9 mouse cellular contexts compared by ENCODE assay signal in genomic region chr6:54811546-54812250, GRCm38 (mm10). TPM values are rescaled to one million over a fixed set of nuclear protein-coding genes. Genes with fewer than 3 reads are reported as not detected.
DNase-seq lines count a peak whose midpoint lies in the region; ATAC-seq and TF ChIP-seq lines count a peak whose summit lies in the region.
"Had no signal": no experiment of that assay in that cellular context is flagged by ENCODE, and none has a peak within 500 bp of the region (broad histone marks: within the 10 kb centered on the region; RNA-seq: fewer than 3 reads in every experiment).

No protein-coding gene starts in this region.

- peaks cover 14% of the 10 kb centered on the region for H3K4me1 ChIP-seq in liver, adult 2 months (ENCODE audit: control insufficient read depth, insufficient read depth, low read length)
- peaks cover 22% of the 10 kb centered on the region; the same call in 1 of the 2 replicates for H3K4me1 ChIP-seq in liver, embryonic 12.5 days
- peaks cover 13% of the 10 kb centered on the region; the same call in 1 of the 2 replicates for H3K4me1 ChIP-seq in kidney, embryonic 16.5 days (ENCODE audit: insufficient read depth, low read length)
- H3K4me1 ChIP-seq in lung, embryonic 14.5 days (ENCODE audit: insufficient read depth) = peaks cover 17% of the 10 kb centered on the region; the same call in 1 of the 2 replicates

- peak; percentile 39 for DNase-seq in liver, adult 2 months (ENCODE audit: extremely low read depth, low read depth, low spot score)
- peak; percentile 87 for DNase-seq in brain, adult 2 months (ENCODE audit: low read depth, low spot score)
- peak; percentile 45 for DNase-seq in gastrocnemius, postnatal 14 days
- DNase-seq in lung, embryonic 14.5 days = peak; percentile 87
- DNase-seq in right cerebral cortex, postnatal 25 days = peak; percentile 66

- no peaks in the 10 kb centered on the region for H3K27me3 ChIP-seq in liver, adult 2 months (ENCODE audit: control insufficient read depth, insufficient read depth, low read length)
- no peaks in the 10 kb centered on the region for H3K27me3 ChIP-seq in liver, embryonic 12.5 days (replicated peaks)
- no peaks in the 10 kb centered on the region for H3K27me3 ChIP-seq in kidney, embryonic 16.5 days (ENCODE audit: insufficient read depth, low read length)
- H3K27me3 ChIP-seq in lung, embryonic 14.5 days (ENCODE audit: insufficient read depth, low read length) = no peaks in the 10 kb centered on the region
- H3K27me3 ChIP-seq: limb, embryonic 12.5 days had no signal

- H3K27ac ChIP-seq in liver, adult 2 months (replicated peaks; ENCODE audit: insufficient read depth, low read depth, low read length) = peak overlapping the region; percentile 65
- no peak overlapping the region for H3K27ac ChIP-seq in liver, embryonic 12.5 days
- peak overlapping the region; percentile 35; the same call in 1 of the 2 replicates for H3K27ac ChIP-seq in kidney, embryonic 16.5 days (ENCODE audit: low read length)
- peak overlapping the region; percentile 46; the same call in 1 of the 2 replicates for H3K27ac ChIP-seq in lung, embryonic 14.5 days (ENCODE audit: low read depth)
- H3K27ac ChIP-seq: limb, embryonic 12.5 days had no signal

- TF ChIP-seq CTCF in liver, adult 2 months (IDR thresholded peaks at IDR 0.05; ENCODE audit: low read depth, low read length) = no peak
- TF ChIP-seq CTCF in lung, embryonic 14.5 days (IDR thresholded peaks at IDR 0.05; ENCODE audit: low read depth) = no peak

- H3K4me3 ChIP-seq in liver, adult 2 months (ENCODE audit: insufficient read depth, low read depth, low read length) = no peak overlapping the region
- no peak overlapping the region for H3K4me3 ChIP-seq in liver, embryonic 12.5 days
- H3K4me3 ChIP-seq in kidney, embryonic 16.5 days (ENCODE audit: low read length) = no peak overlapping the region
- no peak overlapping the region for H3K4me3 ChIP-seq in lung, embryonic 14.5 days (ENCODE audit: low read depth, low read length)
- H3K4me3 ChIP-seq: limb, embryonic 12.5 days had no signal

- no peaks in the 10 kb centered on the region for H3K79me2 ChIP-seq in liver, adult 2 months (ENCODE audit: control insufficient read depth, insufficient read depth, low read length)

- H3K4me2 ChIP-seq in liver, embryonic 12.5 days = no peak overlapping the region
- H3K4me2 ChIP-seq in kidney, embryonic 16.5 days (replicated peaks; ENCODE audit: low read depth, low read length) = no peak overlapping the region
- peak overlapping the region; percentile 18; the same call in 1 of the 2 replicates for H3K4me2 ChIP-seq in lung, embryonic 14.5 days
- H3K4me2 ChIP-seq: limb, embryonic 12.5 days had no signal

- intact Hi-C loops in gastrocnemius, postnatal 14 days (cut with DNase I; ENCODE audit: low total_unique reads) = no loop called here

- H3K9ac ChIP-seq in liver, adult 2 months (ENCODE audit: low read depth, low read length) = no peak overlapping the region
- H3K9ac ChIP-seq in liver, embryonic 12.5 days = no peak overlapping the region
- H3K9ac ChIP-seq in kidney, embryonic 16.5 days (replicated peaks; ENCODE audit: low read length) = no peak overlapping the region
- H3K9ac ChIP-seq in lung, embryonic 14.5 days = no peak overlapping the region
- H3K9ac ChIP-seq: limb, embryonic 12.5 days had no signal

- WGBS in liver, adult 2 months = 47% methylated on average over 11 of the region's 11 CpGs
- 49% methylated on average over 11 of the region's 11 CpGs for WGBS in liver, embryonic 12.5 days (ENCODE audit: insufficient replicate concordance)
- 74% methylated on average over 11 of the region's 11 CpGs for WGBS in kidney, embryonic 16.5 days
- 49% methylated on average over 11 of the region's 11 CpGs for WGBS in lung, embryonic 14.5 days

- H3K36me3 ChIP-seq in liver, adult 2 months (ENCODE audit: control insufficient read depth, insufficient read depth, low read length) = no peaks in the 10 kb centered on the region
- no peaks in the 10 kb centered on the region for H3K36me3 ChIP-seq in liver, embryonic 12.5 days
- H3K36me3 ChIP-seq in kidney, embryonic 16.5 days (ENCODE audit: insufficient read depth, low read length) = no peaks in the 10 kb centered on the region
- H3K36me3 ChIP-seq in lung, embryonic 14.5 days (ENCODE audit: insufficient read depth) = no peaks in the 10 kb centered on the region
- H3K36me3 ChIP-seq: limb, embryonic 12.5 days had no signal

- no peaks in the 10 kb centered on the region for H3K9me3 ChIP-seq in liver, embryonic 12.5 days (replicated peaks)
- no peaks in the 10 kb centered on the region for H3K9me3 ChIP-seq in kidney, embryonic 16.5 days (ENCODE audit: low read length)
- H3K9me3 ChIP-seq in lung, embryonic 14.5 days (ENCODE audit: low read depth, low read length) = no peaks in the 10 kb centered on the region
- H3K9me3 ChIP-seq: limb, embryonic 12.5 days had no signal

- no peak for ATAC-seq in liver, embryonic 12.5 days
- ATAC-seq in kidney, embryonic 16.5 days (ENCODE audit: low FRiP score, low TSS enrichment) = no peak
- peak; percentile 13; the same call in 1 of the 2 replicates for ATAC-seq in lung, embryonic 14.5 days (ENCODE audit: insufficient read depth)
- no peak for ATAC-seq in inflammation-experienced regulatory T-cells, adult 6 months

- no peak for TF ChIP-seq POLR2A in liver, adult 2 months (IDR thresholded peaks at IDR 0.05; ENCODE audit: extremely low read depth, insufficient read depth, low read length)

RNA-seq across cellular contexts. Expression of gene Znrf2, which starts 5.0 kb away (rescaled TPM):
- 27.8 and 28.1 TPM in 2 replicates for total RNA-seq in liver, adult 2 months (2014; rRNA removed)
- 15.8 and 16.2 TPM in 2 replicates for polyA plus RNA-seq in liver, adult 2 months (2012; rRNA removed)
- polyA plus RNA-seq in liver, embryonic 12.5 days (2016; fragmentation: Nextera tagmentation; extraction: Ambion mirVana) = 2.9 and 3.2 TPM in 2 replicates
- 1 to 10 TPM; 8.1 to 9.6 TPM for total RNA-seq in gastrocnemius, postnatal 14 days (2021)
- polyA plus RNA-seq in kidney, embryonic 16.5 days (2015; fragmentation: Nextera tagmentation; extraction: Ambion mirVana) = 4.1 and 4.4 TPM in 2 replicates
- 3.2 and 3.9 TPM in 2 replicates for polyA plus RNA-seq in lung, embryonic 14.5 days (2014; fragmentation: Nextera tagmentation; extraction: Ambion mirVana)
- 10 to 100 TPM; 22.3 to 28.7 (median 23.7) TPM for polyA plus RNA-seq in inflammation-experienced regulatory T-cells, adult 6 months (2017; shearing (Covaris generic))
